Mouse (Mus musculus) MEL (cell line): Measurements from ENCODE around the gene Lrfn5. TPM values are rescaled to one million over a fixed set of nuclear protein-coding genes. Genes with fewer than 3 reads are reported as not detected.

Source experiments
- DNase-seq: peaks from one replicate; pipeline ENCODE4 v3.0.0; 2011; ENCODE audit warnings: low read depth, low spot score
- H3K27ac ChIP-seq: 2 replicates; pipeline ENCODE4 v1.5.1; 2012; ENCODE audit warnings: low read depth, mild to moderate bottlenecking, control low read depth, low read length, moderate library complexity; ENCODE audit not compliant: control insufficient read depth
- H3K27me3 ChIP-seq, 2 experiments: fragments of 150-350 bp in 1 of 2; sonication (generic) in 1 of 2; 2 replicates each; pipeline ENCODE4 v1.6.1; 2012; ENCODE audit warnings: low read length in 2 of 2, mild to moderate bottlenecking in 2 of 2, improper control_type of control experiment in 1 of 2, moderate library complexity in 1 of 2; ENCODE audit not compliant: insufficient read depth in 2 of 2, control insufficient read depth in 1 of 2
- H3K36me3 ChIP-seq, 2 experiments: 2 replicates each; pipeline ENCODE4 v1.6.1; 2012 to 2014; ENCODE audit warnings: low read length in 2 of 2, improper control_type of control experiment in 1 of 2, inconsistent platforms in 1 of 2, mild to moderate bottlenecking in 1 of 2; ENCODE audit not compliant: insufficient read depth in 2 of 2, control insufficient read depth in 1 of 2
- H3K4me1 ChIP-seq, 2 experiments: fragments of 150-350 bp in 1 of 2; sonication (generic) in 1 of 2; 2 replicates each; pipeline ENCODE4 v1.6.1; 2012; ENCODE audit warnings: low read length in 2 of 2, improper control_type of control experiment in 1 of 2, mild to moderate bottlenecking in 1 of 2; ENCODE audit not compliant: insufficient read depth in 2 of 2, control insufficient read depth in 1 of 2
- H3K4me3 ChIP-seq, 2 experiments: fragments of 150-350 bp in 1 of 2; sonication (generic) in 1 of 2; 2 replicates each; pipeline ENCODE4 v1.5.1; 2012; ENCODE audit warnings: low read depth in 2 of 2, low read length in 2 of 2, mild to moderate bottlenecking in 2 of 2, moderate library complexity in 2 of 2, control low read depth in 1 of 2, improper control_type of control experiment in 1 of 2; ENCODE audit not compliant: control insufficient read depth in 1 of 2, insufficient read depth in 1 of 2
- H3K79me2 ChIP-seq: 2 replicates; pipeline ENCODE4 v1.6.1; 2012; ENCODE audit warnings: mild to moderate bottlenecking, low read length, moderate library complexity; ENCODE audit not compliant: control insufficient read depth, poor library complexity, insufficient read depth
- H3K9ac ChIP-seq: 2 replicates; pipeline ENCODE4 v1.6.1; 2012; ENCODE audit warnings: low read depth, mild to moderate bottlenecking, control low read depth, low read length, moderate library complexity; ENCODE audit not compliant: control insufficient read depth, poor library complexity, severe bottlenecking
- H3K9me3 ChIP-seq: fragments of 150-350 bp; sonication (generic); replicated peaks from 2 replicates; pipeline ENCODE4 v1.6.1; 2012; ENCODE audit warnings: mild to moderate bottlenecking, low read length, improper control_type of control experiment, moderate library complexity; ENCODE audit not compliant: insufficient read depth
- BHLHE40 ChIP-seq: IDR thresholded peaks from 2 replicates; pipeline ENCODE4 v1.6.1; 2012; ENCODE audit warnings: low read depth, mild to moderate bottlenecking, inconsistent platforms, low read length, improper control_type of control experiment, borderline replicate concordance
- CTCF ChIP-seq, 3 experiments: IDR thresholded peaks in 2 of 3; conservative IDR thresholded peaks in 1 of 3; 2 replicates each; pipeline ENCODE4 v1.5.1; 2011 to 2012; ENCODE audit warnings: low read length in 3 of 3, low read depth in 2 of 3, mild to moderate bottlenecking in 2 of 3, improper control_type of control experiment in 1 of 3, inconsistent platforms in 1 of 3, mixed read lengths in 1 of 3, moderate library complexity in 1 of 3; ENCODE audit not compliant: control insufficient read depth in 1 of 3, insufficient read depth in 1 of 3, poor library complexity in 1 of 3, severe bottlenecking in 1 of 3
- EP300 ChIP-seq, 2 experiments: IDR thresholded peaks; 2 replicates each; pipeline ENCODE4 v1.6.1; 2011; ENCODE audit warnings: improper control_type of control experiment in 2 of 2, low read length in 2 of 2, low read depth in 1 of 2, mild to moderate bottlenecking in 1 of 2
- ETS1 ChIP-seq: IDR thresholded peaks from 2 replicates; pipeline ENCODE4 v1.6.1; 2012; ENCODE audit warnings: low read depth, mild to moderate bottlenecking, inconsistent platforms, low read length, improper control_type of control experiment, moderate library complexity
- GATA1 ChIP-seq: IDR thresholded peaks from 2 replicates; pipeline ENCODE4 v1.6.1; 2011; ENCODE audit warnings: low read depth, low read length, improper control_type of control experiment
- HCFC1 ChIP-seq: IDR thresholded peaks from 2 replicates; pipeline ENCODE4 v1.6.1; 2012; ENCODE audit warnings: low read depth, mild to moderate bottlenecking, inconsistent platforms, low read length, improper control_type of control experiment, moderate library complexity
- MAFK ChIP-seq: IDR thresholded peaks from 2 replicates; pipeline ENCODE4 v1.6.1; 2011; ENCODE audit warnings: low read depth, mild to moderate bottlenecking, low read length, improper control_type of control experiment, borderline replicate concordance
- MEF2A ChIP-seq: IDR thresholded peaks from 2 replicates; pipeline ENCODE4 v1.6.1; 2014; ENCODE audit warnings: low read depth, mild to moderate bottlenecking, inconsistent platforms, low read length, improper control_type of control experiment; ENCODE audit not compliant: poor library complexity, insufficient replicate concordance, severe bottlenecking; ENCODE audit errors: extremely low read depth
- MXI1 ChIP-seq: IDR thresholded peaks from 2 replicates; pipeline ENCODE4 v1.6.1; 2011; ENCODE audit warnings: mild to moderate bottlenecking, low read depth, low read length, improper control_type of control experiment
- MYB ChIP-seq: IDR thresholded peaks from 2 replicates; pipeline ENCODE4 v1.6.1; 2011; ENCODE audit warnings: mild to moderate bottlenecking, low read depth, low read length, improper control_type of control experiment
- RCOR1 ChIP-seq: IDR thresholded peaks from 2 replicates; pipeline ENCODE4 v1.6.1; 2012; ENCODE audit warnings: low read depth, mild to moderate bottlenecking, inconsistent platforms, low read length, improper control_type of control experiment
- TAL1 ChIP-seq: IDR thresholded peaks from 2 replicates; pipeline ENCODE4 v1.6.1; 2012; ENCODE audit warnings: mild to moderate bottlenecking, inconsistent platforms, low read length, moderate library complexity, mixed read lengths
- TCF12 ChIP-seq: IDR thresholded peaks from 2 replicates; pipeline ENCODE4 v1.6.1; 2014; ENCODE audit warnings: low read depth, mild to moderate bottlenecking, inconsistent platforms, low read length, improper control_type of control experiment, moderate library complexity
- ZMIZ1 ChIP-seq: IDR thresholded peaks from 2 replicates; pipeline ENCODE4 v1.6.1; 2012; ENCODE audit warnings: low read depth, mild to moderate bottlenecking, inconsistent platforms, low read length, improper control_type of control experiment, moderate library complexity
- ZNF384 ChIP-seq: IDR thresholded peaks from 2 replicates; pipeline ENCODE4 v1.6.1; 2012; ENCODE audit warnings: low read depth, mild to moderate bottlenecking, inconsistent platforms, low read length, improper control_type of control experiment
- polyA plus RNA-seq, 2 experiments: library from polyadenylated mRNA; stranded (reverse) in 1 of 2; unstranded in 1 of 2; fragments of >175 nt in 1 of 2; fragments of >200 nt in 1 of 2; gene quantifications; 2 replicates each; pipeline versions ENCODE4 v1.2.1 to v1.2.4; 2012; ENCODE audit warnings: low replicate concordance in 2 of 2, low read depth in 1 of 2; ENCODE audit not compliant: insufficient read length in 2 of 2, insufficient read depth in 1 of 2, missing spikeins in 1 of 2
- total RNA-seq: library from RNA; depleted of rRNA; stranded (reverse); fragments of 300-350 nt; gene quantifications from 2 replicates; pipeline ENCODE4 v1.2.3, GENCODE M21; 2012

Lrfn5 gene
- total and polyA plus RNA-seq, 3 experiments, result not detected

- H3K9ac ChIP-seq, result no peak overlapping the region
- H3K9me3 ChIP-seq, result no peaks in the 10 kb centered on the region
- H3K79me2 ChIP-seq, result no peaks in the 10 kb centered on the region
- no peak overlapping the region for H3K4me3 ChIP-seq
- no peak for TF ChIP-seq GATA1
- TF ChIP-seq ZNF384, result no peak
- no peak for TF ChIP-seq MEF2A
- TF ChIP-seq CTCF (IDR thresholded peaks at IDR 0.05 in 2 of 3, conservative IDR thresholded peaks at IDR 0.05 in 1 of 3; ENCODE audit: control insufficient read depth in 1 of 3, insufficient read depth in 1 of 3, low read depth in 2 of 3, low read length in 3 of 3, poor library complexity in 1 of 3, severe bottlenecking in 1 of 3), result no peak
- no peak for TF ChIP-seq ZMIZ1
- no peak for TF ChIP-seq HCFC1
- DNase-seq, result no peak
- no peaks in the 10 kb centered on the region; a peak in 1 of 4 replicates for H3K36me3 ChIP-seq
- H3K27ac ChIP-seq, result no peak overlapping the region
- H3K4me1 ChIP-seq, result no peaks in the 10 kb centered on the region
- no peaks in the 10 kb centered on the region for H3K27me3 ChIP-seq
Measured at GRCm38 (mm10) chr12:61526199-61526598, 3.2 kb downstream of the Lrfn5 start.

- H3K27ac ChIP-seq, result no peak overlapping the region; the same call in 1 of the 2 replicates
- peak; percentile 77 to 80 for TF ChIP-seq EP300 (IDR thresholded peaks at IDR 0.05; ENCODE audit: low read depth in 1 of 2, low read length in 2 of 2)
- TF ChIP-seq MAFK, result peak; percentile 13; the same call in 1 of the 2 replicates
- peak; percentile 76 for TF ChIP-seq GATA1
- no peak for TF ChIP-seq MYB
- 0 out of 2 replicates have a peak, but pooled peaks have one; percentile 61 for TF ChIP-seq ETS1
- TF ChIP-seq RCOR1, result peak; percentile 73
- peak; percentile 37 for TF ChIP-seq TAL1
- peak; percentile 80 for TF ChIP-seq TCF12
- TF ChIP-seq MXI1, result no peak
- no peak for TF ChIP-seq HCFC1
- TF ChIP-seq MEF2A, result peak; percentile 87; the same call in 1 of the 2 replicates
- no peak for TF ChIP-seq BHLHE40
Measured at GRCm38 (mm10) chr12:61579949-61580348, 57.0 kb downstream of the Lrfn5 start.

More at GRCm38 (mm10) chr12:61579949-61580348, 57.0 kb downstream of the Lrfn5 start:
- Histone ChIP-seq H3K4me1 (peaks cover 4 to 9% of the 10 kb centered on the region in 2 experiments), H3K79me2 (no peaks in the 10 kb centered on the region), H3K27me3 (no peaks in the 10 kb centered on the region), H3K9me3 (no peaks in the 10 kb centered on the region), H3K9ac (no peak overlapping the region), H3K36me3 (peaks cover 0 to 9% of the 10 kb centered on the region in 2 experiments; a peak in 2 of 4 replicates), H3K4me3 (no peak overlapping the region)
- DNase-seq, result peak; percentile 64
